Mouse (Mus musculus) intestine, embryonic 14.5 days (tissue): ENCODE measurements at regions not wholly inside any gene's neighbourhood (a gene's known extent, or its start where the extent isn't known, plus 50 kb on each side); places are given as distances from the start of the nearest gene placed in this dataset.

Experiments
- ATAC-seq: fragments of 200-750 bp; cut with Nextera tagmentation; replicated peaks from 2 replicates; pipeline ENCODE4 v1.8.0; 2017; ENCODE audit warnings: low read depth, moderate number of reproducible peaks, moderate TSS enrichment, moderate library complexity; ENCODE audit not compliant: low FRiP score, low TSS enrichment
- DNase-seq: peaks from one replicate; pipeline ENCODE4 v3.0.0-alpha.2; 2018; ENCODE audit warnings: low spot score
- H3K27ac ChIP-seq: fragments of 300-500 bp; sonication (generic); 2 replicates; pipeline ENCODE4 v1.5.1; 2014; ENCODE audit warnings: low read depth, mild to moderate bottlenecking, control low read depth
- H3K27me3 ChIP-seq: fragments of 300-500 bp; sonication (generic); replicated peaks from 2 replicates; pipeline ENCODE4 v1.6.1; 2014; ENCODE audit warnings: low read length, control low read depth; ENCODE audit not compliant: control insufficient read depth, insufficient read depth
- H3K36me3 ChIP-seq: fragments of 300-500 bp; sonication (generic); 2 replicates; pipeline ENCODE4 v1.6.1; 2014; ENCODE audit warnings: low read length, control low read depth; ENCODE audit not compliant: control insufficient read depth, insufficient read depth
- H3K4me1 ChIP-seq: fragments of 300-500 bp; sonication (generic); replicated peaks from 2 replicates; pipeline ENCODE4 v1.6.1; 2014; ENCODE audit warnings: low read length, control low read depth, mixed read lengths; ENCODE audit not compliant: control insufficient read depth, insufficient read depth
- H3K4me2 ChIP-seq: fragments of 300-500 bp; sonication (generic); 2 replicates; pipeline ENCODE4 v1.6.1; 2014; ENCODE audit warnings: low read length
- H3K4me3 ChIP-seq: fragments of 300-500 bp; sonication (generic); 2 replicates; pipeline ENCODE4 v1.5.1; 2014; ENCODE audit warnings: low read depth, low read length, control low read depth, mixed read lengths
- H3K9ac ChIP-seq: fragments of 300-500 bp; sonication (generic); 2 replicates; pipeline ENCODE4 v1.6.1; 2014; ENCODE audit warnings: mild to moderate bottlenecking, low read length
- H3K9me3 ChIP-seq: fragments of 300-500 bp; sonication (generic); 2 replicates; pipeline ENCODE4 v1.6.1; 2016; ENCODE audit warnings: low read length, control low read depth; ENCODE audit not compliant: control insufficient read depth
- WGBS: fragments of 180-500 bp; shearing (Covaris S2); extraction: QIAGEN DNeasy Blood & Tissue Kit; methylation state at CpG from one replicate; pipeline ENCODE4 v1.1.7; 2014; 5-methylcytosine and 5-hydroxymethylcytosine counted together

DNA sequence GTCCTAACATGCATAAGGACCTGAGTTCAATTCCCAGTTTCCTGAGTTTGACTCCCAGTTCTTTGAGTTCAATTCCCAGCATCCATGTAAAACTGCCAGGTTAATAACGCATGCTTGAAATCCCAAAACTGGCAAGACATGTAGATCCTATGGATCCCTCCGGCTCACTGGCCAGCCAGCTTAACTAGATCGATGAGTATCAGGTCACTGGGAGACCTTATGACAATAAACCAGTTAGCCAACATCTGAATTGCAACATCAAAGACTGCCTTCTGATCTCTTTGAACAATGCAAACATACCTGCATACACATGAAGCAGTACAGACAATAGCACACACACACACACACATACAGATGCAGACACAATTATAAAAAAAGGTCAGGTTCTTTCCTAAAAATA lies 762.0 kb upstream of the Cited2 start:
- H3K9me3 ChIP-seq: no peaks in the 10 kb centered on the region
- DNase-seq: no peak
- H3K36me3 ChIP-seq: no peaks in the 10 kb centered on the region
- 78% methylated on average over 3 of the region's 3 CpGs for WGBS
- no peaks in the 10 kb centered on the region for H3K4me1 ChIP-seq
- H3K9ac ChIP-seq: no peak overlapping the region
- no peak for ATAC-seq
- H3K27me3 ChIP-seq: no peaks in the 10 kb centered on the region
- no peak overlapping the region for H3K4me2 ChIP-seq
- no peak overlapping the region for H3K27ac ChIP-seq
- H3K4me3 ChIP-seq: no peak overlapping the region

DNA sequence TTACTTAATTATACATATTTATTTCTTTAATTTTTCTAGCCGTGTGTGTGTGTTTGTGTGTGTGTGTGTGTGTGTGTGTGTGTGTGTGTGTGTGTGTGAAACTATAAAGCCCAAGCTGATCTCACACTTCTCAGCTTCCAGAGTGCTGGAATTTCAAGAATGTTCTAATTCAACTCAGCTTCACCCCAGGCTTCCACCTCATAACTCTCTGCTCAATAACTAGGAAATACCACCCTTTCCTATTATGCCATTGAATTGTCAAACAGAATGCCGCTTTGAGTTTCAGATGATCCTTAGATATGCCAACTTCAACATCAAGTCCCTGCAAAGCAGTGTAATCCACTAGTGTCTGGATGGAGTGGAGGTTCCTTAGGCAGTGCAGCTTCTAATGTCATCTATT lies 760.6 kb upstream of the Cited2 start:
- Histone ChIP-seq H3K4me3 (no peak overlapping the region), H3K27ac (no peak overlapping the region), H3K27me3 (no peaks in the 10 kb centered on the region), H3K9me3 (no peaks in the 10 kb centered on the region), H3K36me3 (no peaks in the 10 kb centered on the region), H3K4me1 (no peaks in the 10 kb centered on the region), H3K4me2 (no peak overlapping the region), H3K9ac (no peak overlapping the region)
- DNase-seq (no peak), ATAC-seq (no peak)
- 70% methylated on average over 2 of the region's 2 CpGs for WGBS

DNA sequence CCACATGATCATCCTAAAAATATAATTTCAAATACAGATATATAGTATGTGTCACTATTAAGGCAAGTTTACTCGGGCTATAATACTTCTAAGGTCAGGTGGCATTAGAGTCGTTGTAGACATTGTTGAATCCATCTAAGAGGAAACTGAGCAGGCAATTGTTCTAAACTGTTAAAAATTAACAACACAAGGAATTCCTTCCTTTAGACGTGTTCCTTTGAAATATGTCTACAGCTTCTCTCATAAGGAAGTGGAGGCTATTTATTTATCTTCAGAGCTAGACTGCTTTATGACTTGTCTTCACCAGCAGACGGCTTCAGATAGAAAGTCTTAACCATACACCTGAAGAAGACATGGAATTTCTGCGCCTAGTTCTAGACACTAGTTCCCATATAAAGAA lies 744.2 kb upstream of the Cited2 start:
- Histone ChIP-seq H3K4me2 (no peak overlapping the region), H3K27me3 (no peaks in the 10 kb centered on the region), H3K36me3 (no peaks in the 10 kb centered on the region), H3K27ac (no peak overlapping the region), H3K4me1 (no peaks in the 10 kb centered on the region), H3K4me3 (no peak overlapping the region), H3K9ac (no peak overlapping the region), H3K9me3 (no peaks in the 10 kb centered on the region)
- DNase-seq (no peak), ATAC-seq (no peak; the same call in 1 of the 2 replicates)
- WGBS: 64% methylated on average over 5 of the region's 5 CpGs

DNA sequence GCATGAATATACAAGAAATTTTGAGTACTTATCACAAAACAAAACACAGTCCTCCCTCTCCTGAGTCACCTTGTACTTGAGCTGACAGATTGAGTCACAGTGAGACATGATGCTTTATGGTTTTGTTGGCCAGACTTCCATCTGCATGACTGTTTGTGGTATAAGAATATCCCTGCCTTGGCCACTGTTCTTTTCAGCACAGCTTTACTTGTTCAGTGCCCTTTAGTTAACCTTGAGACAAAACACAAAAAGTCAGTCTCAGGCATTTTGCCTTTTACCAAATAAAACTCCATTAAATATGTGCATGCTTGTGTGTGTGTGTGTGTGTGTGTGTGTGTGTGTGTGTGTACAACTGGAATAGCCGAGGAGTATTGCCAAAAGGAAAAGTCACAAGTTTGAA lies 732.8 kb upstream of the Cited2 start:
- peaks cover 6% of the 10 kb centered on the region; the same call in 1 of the 2 replicates for H3K4me1 ChIP-seq
- H3K4me3 ChIP-seq: no peak overlapping the region
- H3K9ac ChIP-seq: no peak overlapping the region
- H3K9me3 ChIP-seq: no peaks in the 10 kb centered on the region
- DNase-seq (no peak), ATAC-seq (no peak)
- H3K27me3 ChIP-seq: no peaks in the 10 kb centered on the region
- WGBS: 48% methylated on average over 1 of the region's 1 CpGs
- no peak overlapping the region for H3K4me2 ChIP-seq
- H3K27ac ChIP-seq: no peak overlapping the region
- no peaks in the 10 kb centered on the region for H3K36me3 ChIP-seq

DNA sequence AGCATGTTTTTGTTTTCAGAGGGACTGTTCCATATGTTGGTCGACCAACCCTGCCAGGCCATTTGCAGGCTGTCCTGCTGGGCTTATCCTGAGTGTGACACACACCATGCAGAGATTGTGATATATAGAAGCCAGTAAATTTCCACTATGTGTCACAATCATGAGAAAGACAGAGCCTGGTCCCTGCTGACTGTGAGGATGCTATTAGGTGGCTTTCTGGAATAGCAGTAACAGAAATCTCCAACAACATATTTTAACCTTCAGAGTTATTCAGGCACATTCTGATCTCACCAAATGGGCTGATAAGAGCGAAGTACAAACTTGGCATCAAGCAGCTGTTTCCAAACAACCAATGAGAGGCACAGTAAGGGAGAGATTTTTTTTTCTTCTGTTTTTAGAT lies 729.2 kb upstream of the Cited2 start:
- H3K4me1 ChIP-seq: peaks cover 6% of the 10 kb centered on the region; the same call in 1 of the 2 replicates
- DNase-seq: no peak
- no peaks in the 10 kb centered on the region for H3K36me3 ChIP-seq
- no peak overlapping the region for H3K9ac ChIP-seq
- WGBS: 62% methylated on average over 2 of the region's 2 CpGs
- no peak for ATAC-seq
- H3K27ac ChIP-seq: no peak overlapping the region
- no peak overlapping the region for H3K4me2 ChIP-seq
- H3K27me3 ChIP-seq: no peaks in the 10 kb centered on the region
- H3K4me3 ChIP-seq: no peak overlapping the region
- no peaks in the 10 kb centered on the region for H3K9me3 ChIP-seq

DNA sequence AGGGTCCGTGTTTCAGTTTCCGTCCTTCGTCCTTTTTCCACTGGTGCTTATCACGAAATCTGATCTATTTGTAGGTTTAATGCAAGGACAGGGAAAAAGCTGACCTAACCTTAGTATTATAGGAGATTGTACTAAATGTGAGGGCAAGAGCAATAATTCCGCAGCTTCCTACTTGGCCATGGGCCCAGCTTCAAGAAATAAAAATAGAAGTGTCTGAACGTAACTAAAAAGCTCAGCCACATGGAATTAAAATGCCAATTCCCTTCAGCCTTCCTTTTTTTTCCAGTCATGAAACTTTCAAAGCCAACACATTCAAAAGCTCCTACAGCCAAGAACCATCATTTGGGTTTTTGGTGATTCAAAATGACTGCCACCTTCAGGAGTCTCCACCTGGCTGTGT lies 728.5 kb upstream of the Cited2 start:
- H3K9me3 ChIP-seq: no peaks in the 10 kb centered on the region
- H3K27ac ChIP-seq: no peak overlapping the region
- H3K36me3 ChIP-seq: no peaks in the 10 kb centered on the region
- no peak overlapping the region for H3K4me2 ChIP-seq
- H3K27me3 ChIP-seq: no peaks in the 10 kb centered on the region
- no peak overlapping the region for H3K9ac ChIP-seq
- WGBS: 67% methylated on average over 6 of the region's 6 CpGs
- peaks cover 6% of the 10 kb centered on the region; the same call in 1 of the 2 replicates for H3K4me1 ChIP-seq
- no peak for ATAC-seq
- no peak overlapping the region for H3K4me3 ChIP-seq
- no peak for DNase-seq

DNA sequence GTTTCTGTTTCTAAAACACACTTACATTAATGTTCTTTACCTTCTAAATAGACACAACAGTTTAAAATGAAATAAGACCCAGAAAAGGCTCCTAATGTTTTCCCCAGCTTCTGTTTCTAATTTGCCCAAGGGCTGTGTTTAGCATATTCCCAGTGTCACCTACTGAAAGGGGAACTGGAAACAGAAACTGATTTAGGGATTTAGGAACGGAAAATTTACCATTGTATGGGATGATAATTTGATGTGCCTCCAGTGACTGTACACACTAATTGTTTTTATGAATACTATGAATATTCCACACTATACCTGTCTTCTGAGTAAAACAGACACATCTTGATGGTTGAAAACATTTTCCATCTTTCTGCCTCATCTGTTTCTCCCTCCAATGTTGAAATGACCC lies 728.0 kb upstream of the Cited2 start:
- H3K36me3 ChIP-seq: no peaks in the 10 kb centered on the region
- H3K4me3 ChIP-seq: no peak overlapping the region
- no peak overlapping the region for H3K27ac ChIP-seq
- H3K4me1 ChIP-seq: peaks cover 6% of the 10 kb centered on the region; the same call in 1 of the 2 replicates
- ATAC-seq (no peak), DNase-seq (no peak)
- no peak overlapping the region for H3K9ac ChIP-seq
- 63% methylated on average over 1 of the region's 1 CpGs for WGBS
- no peaks in the 10 kb centered on the region for H3K27me3 ChIP-seq
- no peaks in the 10 kb centered on the region for H3K9me3 ChIP-seq
- H3K4me2 ChIP-seq: no peak overlapping the region

DNA sequence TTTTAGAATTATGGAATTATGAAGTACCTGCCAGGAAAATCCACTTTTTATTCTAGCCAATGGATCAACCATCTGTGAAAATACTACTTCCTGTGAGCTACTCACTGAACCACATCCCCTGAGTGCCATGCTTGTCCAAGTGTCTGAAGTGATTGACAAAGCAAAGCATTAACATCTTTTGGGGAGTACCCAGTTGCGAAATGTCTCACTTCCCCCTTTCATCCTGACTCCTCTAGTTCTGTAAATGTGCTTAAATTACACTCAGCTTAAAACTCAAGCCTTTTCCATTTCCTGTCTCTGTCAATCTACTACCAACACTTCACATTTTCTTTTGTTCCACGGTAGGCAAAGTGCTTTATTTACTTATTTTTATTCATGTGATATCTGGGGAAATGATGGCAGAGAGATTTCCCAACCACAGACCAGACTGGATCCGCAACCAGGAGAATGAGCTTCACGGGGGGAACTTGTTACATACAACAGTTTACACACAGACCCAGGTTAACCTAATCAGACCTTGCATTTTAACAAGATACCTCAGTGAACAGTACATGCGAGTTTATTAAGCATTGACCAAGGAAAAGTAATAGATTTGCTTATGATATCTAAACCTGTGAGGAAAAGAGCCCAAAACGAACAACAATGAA lies 726.1 kb upstream of the Cited2 start:
- H3K4me2 ChIP-seq: no peak overlapping the region
- no peaks in the 10 kb centered on the region for H3K9me3 ChIP-seq
- H3K4me3 ChIP-seq: no peak overlapping the region
- no peak overlapping the region for H3K9ac ChIP-seq
- WGBS: 80% methylated on average over 6 of the region's 6 CpGs
- no peak for DNase-seq
- H3K4me1 ChIP-seq: peaks cover 6% of the 10 kb centered on the region; the same call in 1 of the 2 replicates
- no peaks in the 10 kb centered on the region for H3K36me3 ChIP-seq
- H3K27ac ChIP-seq: no peak overlapping the region
- no peak for ATAC-seq
- H3K27me3 ChIP-seq: no peaks in the 10 kb centered on the region

DNA sequence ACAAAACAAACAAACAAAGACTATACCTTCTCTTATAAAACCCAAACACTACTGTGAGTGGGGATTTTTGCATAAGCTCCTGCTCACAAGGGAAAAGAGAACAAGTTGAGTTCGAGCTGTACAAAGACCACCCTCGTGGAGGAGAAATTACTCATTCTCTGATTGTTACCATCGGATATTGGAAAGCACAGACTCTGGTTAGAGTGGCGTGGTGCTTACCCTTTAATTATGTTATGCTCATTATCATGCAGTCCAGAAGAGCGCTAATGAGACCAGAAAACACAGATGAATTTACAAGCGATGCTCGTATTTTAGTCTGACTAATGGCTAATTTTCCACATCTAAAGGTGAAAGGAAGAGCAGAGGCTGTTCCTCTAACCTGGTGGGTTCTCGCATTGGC lies 721.7 kb upstream of the Cited2 start:
- H3K4me2 ChIP-seq: no peak overlapping the region
- no peaks in the 10 kb centered on the region for H3K9me3 ChIP-seq
- no peak overlapping the region for H3K9ac ChIP-seq
- H3K36me3 ChIP-seq: no peaks in the 10 kb centered on the region
- no peaks in the 10 kb centered on the region for H3K4me1 ChIP-seq
- DNase-seq (no peak), ATAC-seq (no peak)
- no peak overlapping the region for H3K4me3 ChIP-seq
- H3K27me3 ChIP-seq: no peaks in the 10 kb centered on the region
- H3K27ac ChIP-seq: no peak overlapping the region
- WGBS: 78% methylated on average over 8 of the region's 8 CpGs
